Mouse (Mus musculus): ENCODE results near the gene Foxp1. TPM values are rescaled to one million over a fixed set of nuclear protein-coding genes. Genes with fewer than 3 reads are reported as not detected.

Gene Foxp1
- polyA plus RNA-seq, 1 experiment from 2014 or later, result 66.8 TPM

DNA sequence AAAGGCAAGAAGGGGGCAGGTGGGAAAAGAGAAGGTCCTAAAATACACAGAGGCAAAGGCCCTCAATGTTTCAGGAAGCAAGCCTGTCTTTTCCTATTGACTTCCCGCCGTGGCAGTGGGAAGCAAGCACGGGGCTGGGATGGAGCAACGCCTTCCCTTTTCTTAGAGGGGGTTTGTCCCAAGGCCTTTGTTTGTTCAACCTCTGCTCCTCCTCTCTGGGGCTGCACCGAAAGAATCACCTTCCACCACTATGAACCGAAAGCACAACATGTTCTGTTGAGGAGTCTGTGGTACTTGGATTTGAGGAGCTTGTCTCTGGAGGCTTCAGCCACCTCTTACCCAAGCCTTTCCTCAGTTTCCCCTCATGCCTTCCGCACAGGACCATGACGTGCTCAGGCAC, 355.5 kb downstream of the Foxp1 start:
- no peak overlapping the region for H3K4me2 ChIP-seq
- peaks cover 20% of the 10 kb centered on the region for H3K4me1 ChIP-seq (replicated peaks)
- no peak overlapping the region for H3K27ac ChIP-seq
- no peaks in the 10 kb centered on the region for H3K36me3 ChIP-seq
- no peak overlapping the region for H3K4me3 ChIP-seq
- H3K9me3 ChIP-seq (replicated peaks), result no peaks in the 10 kb centered on the region
- no peak overlapping the region for H3K9ac ChIP-seq
- no peaks in the 10 kb centered on the region for H3K27me3 ChIP-seq
- 76% methylated on average over 8 of the region's 8 CpGs for WGBS
- ATAC-seq (replicated peaks; ENCODE audit: insufficient number of reproducible peaks, insufficient read depth, low FRiP score, low read depth), result no peak

DNA sequence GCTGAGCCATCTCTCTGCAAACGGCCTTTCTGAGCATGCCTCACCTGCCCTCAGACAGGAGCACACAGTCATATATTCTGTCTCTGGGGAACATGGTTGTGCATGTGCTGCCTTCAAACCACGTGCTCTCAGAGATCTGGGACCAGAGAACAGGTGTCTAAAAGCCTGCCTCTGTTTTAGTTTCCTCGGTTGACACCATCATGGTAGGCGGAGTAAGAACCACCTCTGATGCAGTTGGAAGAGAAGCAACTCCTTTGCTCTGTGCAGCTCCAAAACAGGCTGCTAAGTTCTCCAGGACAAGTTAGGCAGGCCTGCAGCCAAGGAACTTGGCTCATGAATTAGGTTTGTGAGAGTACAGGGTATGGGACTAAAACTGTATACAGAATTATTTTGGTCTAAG, 356.4 kb downstream of the Foxp1 start:
- Histone ChIP-seq H3K4me3 (no peak overlapping the region), H3K27me3 (no peaks in the 10 kb centered on the region), H3K27ac (0 out of 2 replicates have a peak overlapping the region, but pooled peaks have one; percentile 21), H3K9ac (no peak overlapping the region), H3K4me1 (replicated peaks) (peaks cover 14% of the 10 kb centered on the region), H3K36me3 (no peaks in the 10 kb centered on the region), H3K4me2 (no peak overlapping the region), H3K9me3 (replicated peaks) (no peaks in the 10 kb centered on the region)
- ATAC-seq (replicated peaks; ENCODE audit: insufficient number of reproducible peaks, insufficient read depth, low FRiP score, low read depth), result no peak
- WGBS, result 81% methylated on average over 4 of the region's 4 CpGs

DNA sequence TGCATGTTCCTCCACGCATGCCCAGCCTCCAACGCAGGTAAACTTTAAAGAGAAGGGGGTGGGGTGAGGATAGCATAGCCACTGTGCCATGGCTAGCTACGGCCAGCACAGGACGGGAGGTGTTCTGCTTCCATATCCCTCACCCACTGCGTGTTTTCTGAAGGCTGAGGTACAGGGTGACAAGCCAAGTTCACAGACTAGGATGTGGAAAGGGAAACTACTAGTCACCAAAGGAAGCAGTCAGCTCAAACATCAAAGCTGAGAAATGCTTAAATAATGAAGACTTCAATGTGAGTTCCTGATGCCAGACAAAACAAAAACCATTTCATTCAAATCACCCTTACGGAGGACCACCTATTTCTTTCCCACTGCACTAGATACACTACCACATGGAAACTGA, 357.8 kb downstream of the Foxp1 start:
- Histone ChIP-seq H3K4me3 (no peak overlapping the region), H3K4me2 (no peak overlapping the region), H3K4me1 (replicated peaks) (peaks cover 14% of the 10 kb centered on the region), H3K36me3 (no peaks in the 10 kb centered on the region), H3K27me3 (no peaks in the 10 kb centered on the region), H3K9ac (no peak overlapping the region), H3K27ac (no peak overlapping the region), H3K9me3 (replicated peaks) (no peaks in the 10 kb centered on the region)
- WGBS, result 83% methylated on average over 6 of the region's 6 CpGs
- no peak for ATAC-seq (replicated peaks; ENCODE audit: insufficient number of reproducible peaks, insufficient read depth, low FRiP score, low read depth)

DNA sequence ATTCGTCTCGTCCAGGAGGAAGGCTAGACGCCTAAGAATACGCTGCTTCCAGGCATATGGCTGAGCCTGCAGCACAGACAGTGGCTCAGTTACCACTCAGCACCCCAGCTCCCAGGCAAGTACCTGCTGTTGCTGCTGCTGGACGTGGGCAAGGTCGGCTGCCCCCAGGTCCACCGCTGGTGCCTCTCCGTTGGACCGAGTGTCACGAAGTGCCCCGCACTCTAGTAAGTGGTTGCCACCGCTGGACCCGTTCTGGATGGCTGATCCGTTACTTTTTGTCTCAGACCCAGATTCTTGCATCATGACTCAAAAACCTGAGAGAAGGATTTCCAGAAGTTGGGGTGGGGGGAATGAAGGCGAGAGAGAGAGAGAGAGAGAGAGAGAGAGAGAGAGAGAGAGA, 359.8 kb downstream of the Foxp1 start:
- Histone ChIP-seq H3K4me2 (no peak overlapping the region), H3K9ac (no peak overlapping the region), H3K9me3 (replicated peaks) (no peaks in the 10 kb centered on the region), H3K4me3 (no peak overlapping the region), H3K4me1 (replicated peaks) (peaks cover 18% of the 10 kb centered on the region), H3K27me3 (no peaks in the 10 kb centered on the region), H3K36me3 (no peaks in the 10 kb centered on the region), H3K27ac (no peak overlapping the region)
- ATAC-seq (replicated peaks; ENCODE audit: insufficient number of reproducible peaks, insufficient read depth, low FRiP score, low read depth), result no peak
- WGBS, result 84% methylated on average over 15 of the region's 15 CpGs

DNA sequence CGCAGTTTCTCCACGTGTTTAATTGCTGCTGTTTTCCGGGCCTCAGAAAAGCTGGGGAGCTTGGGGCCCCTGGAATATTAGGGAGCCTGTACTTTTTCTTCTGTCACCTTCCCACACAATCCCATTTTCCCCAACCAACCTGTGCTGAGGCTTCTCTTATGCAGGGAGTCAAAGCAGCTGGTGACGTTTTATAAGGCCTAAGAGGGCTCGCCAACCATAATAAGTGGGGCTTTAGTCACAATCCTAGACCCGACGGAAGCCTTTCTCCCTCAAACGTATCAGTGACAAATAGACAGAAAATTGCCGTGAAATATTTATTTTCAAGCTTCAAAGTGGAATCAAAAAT, 362.2 kb downstream of the Foxp1 start:
- H3K9ac ChIP-seq, result no peak overlapping the region
- no peak overlapping the region for H3K4me3 ChIP-seq
- H3K27ac ChIP-seq, result no peak overlapping the region
- H3K4me1 ChIP-seq (replicated peaks), result peaks cover 11% of the 10 kb centered on the region; the same call in 1 of the 2 replicates
- no peak for ATAC-seq (replicated peaks; ENCODE audit: insufficient number of reproducible peaks, insufficient read depth, low FRiP score, low read depth)
- H3K36me3 ChIP-seq, result no peaks in the 10 kb centered on the region
- H3K27me3 ChIP-seq, result no peaks in the 10 kb centered on the region
- 70% methylated on average over 9 of the region's 9 CpGs for WGBS
- H3K4me2 ChIP-seq, result no peak overlapping the region
- no peaks in the 10 kb centered on the region for H3K9me3 ChIP-seq (replicated peaks)

DNA sequence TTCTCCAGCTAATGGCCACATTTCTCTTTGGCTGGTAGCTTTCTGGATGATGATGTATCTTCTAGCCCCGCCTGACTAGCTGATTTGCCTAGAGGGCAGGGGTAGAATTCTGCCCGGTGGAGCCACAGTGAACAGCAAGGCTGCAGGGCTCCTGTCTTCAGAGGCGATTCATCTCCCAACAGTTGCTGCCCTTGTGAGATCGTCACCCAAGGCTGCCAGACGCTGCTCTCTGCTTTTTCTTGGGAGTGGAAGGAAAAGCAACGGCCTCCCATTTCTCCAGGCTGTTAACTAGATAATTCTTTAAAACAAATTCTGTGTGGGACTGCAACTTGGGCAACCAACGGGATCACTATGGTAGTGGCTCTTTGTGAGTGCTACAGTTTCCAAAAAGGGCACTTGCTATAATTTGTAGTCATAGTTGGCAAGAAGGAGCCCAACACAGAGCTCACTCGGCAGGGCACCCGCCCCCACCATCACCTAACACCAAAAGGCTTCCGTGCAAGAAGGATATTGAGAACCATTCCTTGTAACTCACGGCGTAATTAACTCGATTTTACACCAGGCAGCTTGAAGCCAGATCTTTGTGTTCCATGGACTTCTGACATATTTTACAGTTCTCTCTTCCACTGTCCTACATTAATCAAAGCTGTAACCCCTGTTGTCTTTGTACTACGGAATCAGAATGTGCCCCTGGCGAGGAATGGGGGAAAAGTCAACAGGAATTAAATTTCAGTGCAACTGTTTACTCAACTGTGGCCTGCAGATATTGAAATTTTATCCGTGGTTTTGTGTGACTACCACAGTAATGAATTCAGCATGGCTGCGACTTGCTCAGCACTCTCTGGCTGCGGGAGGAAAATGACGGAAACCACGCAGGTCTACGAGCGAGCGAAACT, 362.8 kb downstream of the Foxp1 start:
- Histone ChIP-seq H3K4me2 (no peak overlapping the region), H3K27me3 (no peaks in the 10 kb centered on the region), H3K9me3 (replicated peaks) (no peaks in the 10 kb centered on the region), H3K4me3 (no peak overlapping the region), H3K36me3 (no peaks in the 10 kb centered on the region), H3K4me1 (replicated peaks) (peaks cover 8% of the 10 kb centered on the region; the same call in 1 of the 2 replicates), H3K9ac (no peak overlapping the region), H3K27ac (0 out of 2 replicates have a peak overlapping the region, but pooled peaks have one; percentile 1)
- no peak for ATAC-seq (replicated peaks; ENCODE audit: insufficient number of reproducible peaks, insufficient read depth, low FRiP score, low read depth)
- 68% methylated on average over 23 of the region's 23 CpGs for WGBS

DNA sequence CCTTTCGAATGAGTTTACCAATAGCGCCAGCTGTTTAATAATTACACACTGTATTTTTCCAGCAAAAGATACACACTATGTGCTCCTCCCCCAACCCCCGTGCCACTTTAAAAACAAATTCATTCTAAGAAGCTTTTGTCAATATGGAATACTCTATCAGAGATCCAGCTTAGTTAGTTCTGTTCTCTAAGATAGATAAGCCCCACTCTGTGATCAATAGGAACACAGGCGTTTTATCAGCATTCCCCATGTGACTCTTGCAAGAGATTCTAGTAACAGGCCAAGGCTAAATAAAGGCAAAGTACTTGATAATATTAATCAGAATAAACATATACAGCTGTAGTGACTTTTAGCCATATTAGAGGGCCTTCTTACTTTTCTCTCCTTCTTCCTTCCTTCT, 368.8 kb downstream of the Foxp1 start:
- Histone ChIP-seq H3K4me1 (replicated peaks) (0 out of 2 replicates have a peak, but pooled peaks cover 4% of the 10 kb centered on the region), H3K27me3 (no peaks in the 10 kb centered on the region), H3K27ac (no peak overlapping the region), H3K36me3 (no peaks in the 10 kb centered on the region), H3K9me3 (replicated peaks) (no peaks in the 10 kb centered on the region), H3K4me2 (no peak overlapping the region), H3K4me3 (no peak overlapping the region), H3K9ac (no peak overlapping the region)
- ATAC-seq (replicated peaks; ENCODE audit: insufficient number of reproducible peaks, insufficient read depth, low FRiP score, low read depth), result no peak
- 80% methylated on average over 4 of the region's 4 CpGs for WGBS

DNA sequence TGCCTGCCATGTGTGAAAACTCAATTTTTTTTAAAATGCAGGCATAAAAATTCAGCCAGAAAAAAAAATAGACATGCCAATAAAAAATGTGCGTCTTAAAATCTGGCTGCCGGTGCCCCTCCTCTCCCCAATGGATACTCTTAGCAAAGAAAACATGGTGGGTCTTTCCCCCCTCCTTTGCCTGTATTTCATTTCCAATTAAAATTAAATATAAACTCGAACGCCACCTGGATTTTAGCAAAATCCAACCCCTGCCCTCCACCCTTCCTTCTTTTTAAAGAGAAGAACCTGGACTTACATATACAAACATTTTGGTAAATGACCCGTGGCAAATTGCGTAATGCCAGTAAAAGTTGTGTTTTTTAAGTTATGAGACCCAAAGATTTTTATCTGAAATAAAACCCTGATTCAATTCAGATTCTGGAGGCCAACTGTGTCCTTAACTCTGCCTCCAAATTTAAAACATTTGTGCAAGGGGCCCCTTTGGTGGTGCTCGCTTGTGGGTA, 376.1 kb downstream of the Foxp1 start:
- ATAC-seq (replicated peaks; ENCODE audit: insufficient number of reproducible peaks, insufficient read depth, low FRiP score, low read depth), result no peak
- H3K36me3 ChIP-seq, result no peaks in the 10 kb centered on the region
- no peak overlapping the region for H3K27ac ChIP-seq
- H3K4me3 ChIP-seq, result no peak overlapping the region
- H3K9me3 ChIP-seq (replicated peaks), result no peaks in the 10 kb centered on the region
- H3K9ac ChIP-seq, result no peak overlapping the region
- H3K27me3 ChIP-seq, result no peaks in the 10 kb centered on the region
- no peak overlapping the region for H3K4me2 ChIP-seq
- H3K4me1 ChIP-seq (replicated peaks), result 0 out of 2 replicates have a peak, but pooled peaks cover 3% of the 10 kb centered on the region
- WGBS, result 91% methylated on average over 7 of the region's 7 CpGs

DNA sequence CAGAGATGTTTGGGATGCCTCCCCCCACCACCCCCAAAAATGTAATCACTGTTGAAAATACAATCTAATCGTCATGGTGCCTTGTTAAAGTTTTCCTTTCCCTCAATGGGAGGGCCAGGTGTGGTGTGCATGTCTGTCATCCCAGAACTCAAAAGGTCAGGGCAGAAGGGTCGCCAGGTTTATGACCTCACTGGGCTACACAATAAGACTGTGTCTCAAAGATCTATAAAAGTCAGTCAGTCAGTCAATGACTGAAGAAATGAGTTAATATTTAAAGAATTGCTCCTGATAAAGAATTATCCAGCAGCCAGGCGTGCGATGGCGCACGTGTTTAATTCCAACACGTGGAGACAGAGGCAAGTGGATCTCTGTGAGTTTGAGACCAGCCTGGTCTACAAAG, 377.5 kb downstream of the Foxp1 start:
- 85% methylated on average over 7 of the region's 7 CpGs for WGBS

DNA sequence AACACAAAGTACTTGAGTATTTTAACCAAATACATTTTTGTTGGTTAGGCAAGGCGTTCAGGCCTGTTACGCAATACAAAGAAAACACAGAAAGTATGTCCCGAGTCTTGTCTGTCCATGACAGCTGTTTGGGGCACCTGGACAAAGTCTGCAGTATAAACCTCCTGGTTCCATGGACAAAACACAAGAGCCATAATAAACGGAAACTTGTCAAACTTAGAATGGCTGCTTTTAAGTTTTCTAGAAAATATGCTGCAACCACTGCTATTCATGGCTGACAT, 378.8 kb downstream of the Foxp1 start:
- Histone ChIP-seq H3K4me3 (no peak overlapping the region), H3K36me3 (no peaks in the 10 kb centered on the region), H3K27me3 (no peaks in the 10 kb centered on the region), H3K4me2 (no peak overlapping the region), H3K27ac (no peak overlapping the region), H3K4me1 (replicated peaks) (0 out of 2 replicates have a peak, but pooled peaks cover 3% of the 10 kb centered on the region), H3K9me3 (replicated peaks) (no peaks in the 10 kb centered on the region), H3K9ac (no peak overlapping the region)
- ATAC-seq (replicated peaks; ENCODE audit: insufficient number of reproducible peaks, insufficient read depth, low FRiP score, low read depth), result no peak
- WGBS, result 73% methylated on average over 4 of the region's 4 CpGs

More for the DNA sequence above, 377.5 kb downstream of the Foxp1 start:
- Histone ChIP-seq H3K9me3 (replicated peaks) (no peaks in the 10 kb centered on the region), H3K4me3 (no peak overlapping the region), H3K4me1 (replicated peaks) (0 out of 2 replicates have a peak, but pooled peaks cover 3% of the 10 kb centered on the region), H3K27me3 (no peaks in the 10 kb centered on the region), H3K4me2 (no peak overlapping the region), H3K9ac (no peak overlapping the region), H3K27ac (no peak overlapping the region), H3K36me3 (no peaks in the 10 kb centered on the region)
- ATAC-seq (replicated peaks; ENCODE audit: insufficient number of reproducible peaks, insufficient read depth, low FRiP score, low read depth), result no peak

DNA sequence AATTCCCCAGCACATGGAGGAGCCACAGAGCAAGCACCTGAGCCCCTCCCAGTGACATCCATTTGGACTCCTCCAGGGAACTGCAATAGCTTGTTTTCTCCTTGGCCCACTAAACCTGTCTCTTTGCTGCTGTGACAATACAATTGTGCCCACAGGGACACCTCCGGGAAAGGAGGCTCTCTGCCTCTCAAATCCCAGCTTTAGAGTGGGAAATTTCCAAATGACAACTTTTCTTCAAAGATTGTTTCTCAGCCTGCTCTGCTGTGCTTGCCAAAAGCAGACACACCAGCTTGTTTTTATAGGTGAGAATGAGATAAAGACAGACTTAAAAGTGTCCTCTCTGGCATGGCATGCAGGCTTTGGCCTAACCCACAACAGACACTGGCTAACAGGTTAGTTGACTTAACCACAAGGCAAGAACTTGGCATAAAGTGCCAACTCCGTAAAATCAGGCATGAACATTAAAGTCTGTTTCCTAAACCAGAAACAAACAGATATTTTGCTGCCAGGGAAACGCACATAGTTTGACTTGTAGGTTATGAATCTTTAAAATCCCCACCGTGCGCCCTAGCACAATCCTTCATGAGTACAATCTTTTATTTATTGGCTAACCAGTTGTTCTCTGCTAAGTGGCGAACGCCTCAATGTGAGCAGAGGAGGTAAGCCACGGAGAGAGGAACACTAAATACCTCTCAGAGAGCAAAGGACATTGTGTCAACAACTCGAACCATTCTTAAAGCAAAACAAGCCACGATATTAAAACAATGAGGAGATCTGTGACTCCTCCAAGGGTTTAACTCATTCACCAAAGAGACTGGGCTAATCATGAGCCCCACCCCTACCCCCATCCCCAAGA, 379.4 kb downstream of the Foxp1 start:
- H3K36me3 ChIP-seq, result no peaks in the 10 kb centered on the region
- H3K9ac ChIP-seq, result no peak overlapping the region
- H3K4me2 ChIP-seq, result no peak overlapping the region
- H3K27ac ChIP-seq, result no peak overlapping the region
- 0 out of 2 replicates have a peak, but pooled peaks cover 3% of the 10 kb centered on the region for H3K4me1 ChIP-seq (replicated peaks)
- H3K9me3 ChIP-seq (replicated peaks), result no peaks in the 10 kb centered on the region
- no peak overlapping the region for H3K4me3 ChIP-seq
- no peak for ATAC-seq (replicated peaks; ENCODE audit: insufficient number of reproducible peaks, insufficient read depth, low FRiP score, low read depth)
- H3K27me3 ChIP-seq, result no peaks in the 10 kb centered on the region
- WGBS, result 65% methylated on average over 10 of the region's 10 CpGs
